Mouse (Mus musculus): Measurements from ENCODE around the gene Hus1b. TPM values are rescaled to one million over a fixed set of nuclear protein-coding genes. Genes with fewer than 3 reads are reported as not detected.

Hus1b gene
- total and polyA plus RNA-seq, 3 experiments: 7.3 to 17.8 (median 9.0) TPM

DNA sequence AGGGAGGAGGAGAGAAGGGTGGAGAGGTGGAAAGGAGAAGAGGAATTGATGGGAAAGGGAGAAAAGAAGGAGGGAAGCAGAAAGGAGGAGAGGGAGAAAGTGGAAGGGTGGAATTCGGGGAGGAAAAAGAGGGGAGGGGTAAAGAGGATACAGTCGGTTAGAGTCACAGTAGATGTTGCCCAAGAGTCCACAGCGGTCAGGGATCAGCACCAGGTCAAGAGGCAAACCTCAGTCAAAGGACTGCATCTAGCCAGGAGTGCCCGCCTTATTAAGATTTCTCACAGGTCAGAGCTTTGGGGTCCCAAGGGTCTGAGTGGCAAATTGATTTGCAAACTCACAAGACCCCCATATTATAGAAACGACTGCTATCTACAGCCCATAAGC is 26.7 kb upstream of the Hus1b start:
- no peaks in the 10 kb centered on the region for H3K27me3 ChIP-seq (replicated peaks)
- no peak for DNase-seq (ENCODE audit: extremely low read depth)
- dilution Hi-C loops (cut with MboI; ENCODE audit: extremely low pct_ligation_motif_present, extremely low pct_unique_long_range_greater_than_20kb, low sequenced_read_pairs): no loop called here
- no peak for TF ChIP-seq CHD2 (IDR thresholded peaks at IDR 0.05; ENCODE audit: low read length)
- no peak for TF ChIP-seq ELF1 (IDR thresholded peaks at IDR 0.05; ENCODE audit: low read depth, low read length)
- TF ChIP-seq MXI1 (IDR thresholded peaks at IDR 0.05; ENCODE audit: low read depth, low read length): no peak
- TF ChIP-seq BHLHE40 (IDR thresholded peaks at IDR 0.05; ENCODE audit: low read depth, low read length): no peak
- no peak for TF ChIP-seq ZMIZ1 (IDR thresholded peaks at IDR 0.05; ENCODE audit: low read depth, low read length)
- no peak for TF ChIP-seq ZC3H11A (IDR thresholded peaks at IDR 0.05; ENCODE audit: low read depth, low read length)
- TF ChIP-seq HCFC1 (IDR thresholded peaks at IDR 0.05; ENCODE audit: low read depth, low read length): no peak
- TF ChIP-seq EP300 (IDR thresholded peaks at IDR 0.05; ENCODE audit: low read length): no peak
- TF ChIP-seq NELFE (IDR thresholded peaks at IDR 0.05; ENCODE audit: low read depth, low read length): no peak
- TF ChIP-seq RCOR1 (conservative IDR thresholded peaks at IDR 0.05; ENCODE audit: low read depth, low read length): no peak
- no peak for TF ChIP-seq IRF4 (IDR thresholded peaks at IDR 0.05; ENCODE audit: low read depth, low read length)
- no peak for TF ChIP-seq MEF2A (IDR thresholded peaks at IDR 0.05; ENCODE audit: borderline replicate concordance, low read depth, low read length)
- TF ChIP-seq SIN3A (IDR thresholded peaks at IDR 0.05; ENCODE audit: low read length): no peak
- peaks cover 20% of the 10 kb centered on the region for H3K79me2 ChIP-seq (replicated peaks; ENCODE audit: control insufficient read depth, extremely low read depth, insufficient read depth, poor library complexity, severe bottlenecking)
- no peak overlapping the region for H3K27ac ChIP-seq (ENCODE audit: insufficient read depth, low read depth)
- H3K36me3 ChIP-seq (replicated peaks in 1 of 2; ENCODE audit: control insufficient read depth in 1 of 2, insufficient read depth in 1 of 2, low read length in 1 of 2): peaks cover 0 to 5% of the 10 kb centered on the region in 2 experiments
- H3K9ac ChIP-seq (ENCODE audit: insufficient read depth, low read depth): no peak overlapping the region
- H3K4me1 ChIP-seq (ENCODE audit: control insufficient read depth in 1 of 2, insufficient read depth in 2 of 2): peaks cover 12 to 47% of the 10 kb centered on the region in 2 experiments
- in situ Hi-C loops (cut with MboI; ENCODE audit: low pct_ligation_motif_present, low pct_unique_long_range_greater_than_20kb, low sequenced_read_pairs): no loop called here
- peak overlapping the region; percentile 83 to 86 (median 85) for H3K4me3 ChIP-seq (replicated peaks in 1 of 3; ENCODE audit: low read depth in 2 of 3, low read length in 2 of 3, poor library complexity in 1 of 3)
- no peaks in the 10 kb centered on the region for H3K9me3 ChIP-seq (replicated peaks; ENCODE audit: low read length)
- peak overlapping the region; percentile 49 for H3K4me2 ChIP-seq (ENCODE audit: insufficient read depth, low read depth, poor library complexity, severe bottlenecking)

DNA sequence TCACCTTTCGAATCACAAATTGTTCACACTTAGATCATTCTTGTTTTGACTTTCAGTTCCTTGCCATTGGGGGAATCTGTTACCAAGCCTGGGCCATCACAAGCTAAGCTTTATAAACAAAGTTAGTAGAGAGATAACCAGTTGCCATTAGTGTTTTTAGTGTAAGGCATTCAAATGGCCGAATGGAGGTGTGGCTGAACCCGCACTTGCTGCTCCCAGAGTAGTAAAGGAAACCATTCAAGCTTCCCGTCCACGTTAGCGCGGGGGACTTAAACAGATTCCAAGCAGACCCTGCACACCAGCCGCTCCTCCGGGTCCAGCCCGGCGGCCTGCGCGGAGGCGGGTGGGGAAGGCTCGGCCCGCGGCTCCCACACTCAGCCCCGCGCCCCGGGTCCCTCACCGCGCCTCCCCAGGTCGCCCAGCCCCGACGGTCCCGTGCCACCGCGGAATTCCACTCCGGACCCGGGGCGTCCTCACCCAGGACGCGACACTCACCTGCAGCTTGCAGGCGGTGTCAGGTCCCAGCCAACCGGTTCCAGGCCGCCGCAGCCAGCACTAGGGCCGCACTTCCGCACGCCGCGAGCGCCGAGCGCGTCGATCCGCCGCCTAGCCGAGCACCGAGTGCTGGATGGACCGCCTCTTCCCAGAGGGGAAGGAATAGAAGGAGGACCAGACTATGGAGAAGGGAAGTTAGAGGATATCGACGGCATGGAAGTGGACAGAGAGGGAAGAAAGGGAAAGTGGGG is 26.1 kb upstream of the Hus1b start, which contains the start of the genes Exoc2 and Gm5447:
Exoc2 (minus strand) TSS at position 593 of the 746 bp plus-strand sequence.
Gm5447 (plus strand) TSS at position 704 of the 746 bp plus-strand sequence.
- in situ Hi-C loops (cut with MboI; ENCODE audit: low pct_ligation_motif_present, low pct_unique_long_range_greater_than_20kb, low sequenced_read_pairs) (no loop called here), dilution Hi-C loops (cut with MboI; ENCODE audit: extremely low pct_ligation_motif_present, extremely low pct_unique_long_range_greater_than_20kb, low sequenced_read_pairs) (no loop called here)
- Histone ChIP-seq H3K4me2 (ENCODE audit: insufficient read depth, low read depth, poor library complexity, severe bottlenecking) (peak within 1 kb of the TSS; percentile 67), H3K4me1 (ENCODE audit: control insufficient read depth in 1 of 2, insufficient read depth in 2 of 2) (peaks cover 13 to 53% of the 10 kb centered on the region in 2 experiments), H3K27me3 (replicated peaks) (no peaks in the 10 kb centered on the region), H3K9me3 (replicated peaks; ENCODE audit: low read length) (no peaks in the 10 kb centered on the region), H3K36me3 (replicated peaks in 1 of 2; ENCODE audit: control insufficient read depth in 1 of 2, insufficient read depth in 1 of 2, low read length in 1 of 2) (peaks cover 0 to 5% of the 10 kb centered on the region in 2 experiments), H3K27ac (ENCODE audit: insufficient read depth, low read depth) (peak within 1 kb of the TSS; percentile 67), H3K79me2 (replicated peaks; ENCODE audit: control insufficient read depth, extremely low read depth, insufficient read depth, poor library complexity, severe bottlenecking) (peaks cover 25% of the 10 kb centered on the region), H3K4me3 (replicated peaks in 1 of 3; ENCODE audit: low read depth in 2 of 3, low read length in 2 of 3, poor library complexity in 1 of 3) (peak within 1 kb of the TSS; percentile 83 to 86 (median 85)), H3K9ac (ENCODE audit: insufficient read depth, low read depth) (peak within 1 kb of the TSS; percentile 75)
- DNase-seq (ENCODE audit: extremely low read depth): peak; percentile 70
- TF ChIP-seq MXI1 (IDR thresholded peaks at IDR 0.05; ENCODE audit: low read depth, low read length): peak; percentile 95
- peak; percentile 74 for TF ChIP-seq ZMIZ1 (IDR thresholded peaks at IDR 0.05; ENCODE audit: low read depth, low read length)
- TF ChIP-seq ZNF384 (IDR thresholded peaks at IDR 0.05; ENCODE audit: low read depth, low read length): no peak
- TF ChIP-seq ZKSCAN1 (IDR thresholded peaks at IDR 0.05; ENCODE audit: borderline replicate concordance, low read depth, low read length): no peak; the same call in 1 of the 2 replicates
- TF ChIP-seq PAX5 (IDR thresholded peaks at IDR 0.05; ENCODE audit: low read length): no peak
- no peak; the same call in 1 of the 2 replicates for TF ChIP-seq RCOR1 (conservative IDR thresholded peaks at IDR 0.05; ENCODE audit: low read depth, low read length)
- TF ChIP-seq USF2 (conservative IDR thresholded peaks at IDR 0.05; ENCODE audit: low read depth, low read length): no peak
- peak; percentile 93 for TF ChIP-seq HCFC1 (IDR thresholded peaks at IDR 0.05; ENCODE audit: low read depth, low read length)
- TF ChIP-seq UBTF (IDR thresholded peaks at IDR 0.05; ENCODE audit: low read depth, low read length): no peak
- no peak for TF ChIP-seq JUN (IDR thresholded peaks at IDR 0.05; ENCODE audit: insufficient read depth, low read depth, low read length)
- TF ChIP-seq MYC (IDR thresholded peaks at IDR 0.05; ENCODE audit: low read depth, low read length): no peak
- TF ChIP-seq IRF4 (IDR thresholded peaks at IDR 0.05; ENCODE audit: low read depth, low read length): peak; percentile 70
- peak; percentile 99 for TF ChIP-seq SIN3A (IDR thresholded peaks at IDR 0.05; ENCODE audit: low read length)
- TF ChIP-seq NRF1 (IDR thresholded peaks at IDR 0.05; ENCODE audit: low read depth, low read length): peak; percentile 49
- no peak for TF ChIP-seq CTCF (conservative IDR thresholded peaks at IDR 0.05 in 1 of 2, IDR thresholded peaks at IDR 0.05 in 1 of 2; ENCODE audit: low read depth in 2 of 2, low read length in 2 of 2)
- peak; percentile 52; the same call in 1 of the 2 replicates for TF ChIP-seq MAZ (IDR thresholded peaks at IDR 0.05; ENCODE audit: low read depth, low read length)
- no peak for TF ChIP-seq MAFK (IDR thresholded peaks at IDR 0.05; ENCODE audit: insufficient replicate concordance, low read length)
- peak; percentile 22; the same call in 1 of the 2 replicates for TF ChIP-seq ETS1 (conservative IDR thresholded peaks at IDR 0.05; ENCODE audit: low read depth, low read length)
- TF ChIP-seq POLR2AphosphoS2 (IDR thresholded peaks at IDR 0.05; ENCODE audit: low read depth, low read length): no peak; the same call in 1 of the 2 replicates
- TF ChIP-seq BHLHE40 (IDR thresholded peaks at IDR 0.05; ENCODE audit: low read depth, low read length): no peak
- no peak for TF ChIP-seq JUND (conservative IDR thresholded peaks at IDR 0.05; ENCODE audit: low read depth, low read length)
- no peak for TF ChIP-seq EP300 (IDR thresholded peaks at IDR 0.05; ENCODE audit: low read length)
- peak; percentile 66; the same call in 1 of the 2 replicates for TF ChIP-seq MEF2A (IDR thresholded peaks at IDR 0.05; ENCODE audit: borderline replicate concordance, low read depth, low read length)
- TF ChIP-seq GABPA (IDR thresholded peaks at IDR 0.05; ENCODE audit: insufficient replicate concordance, low read depth, low read length): peak; percentile 42; the same call in 1 of the 2 replicates
- peak; percentile 23 for TF ChIP-seq SMC3 (IDR thresholded peaks at IDR 0.05; ENCODE audit: low read depth, low read length)
